9 mouse cellular contexts compared by ENCODE assay signal in the genomic region with DNA sequence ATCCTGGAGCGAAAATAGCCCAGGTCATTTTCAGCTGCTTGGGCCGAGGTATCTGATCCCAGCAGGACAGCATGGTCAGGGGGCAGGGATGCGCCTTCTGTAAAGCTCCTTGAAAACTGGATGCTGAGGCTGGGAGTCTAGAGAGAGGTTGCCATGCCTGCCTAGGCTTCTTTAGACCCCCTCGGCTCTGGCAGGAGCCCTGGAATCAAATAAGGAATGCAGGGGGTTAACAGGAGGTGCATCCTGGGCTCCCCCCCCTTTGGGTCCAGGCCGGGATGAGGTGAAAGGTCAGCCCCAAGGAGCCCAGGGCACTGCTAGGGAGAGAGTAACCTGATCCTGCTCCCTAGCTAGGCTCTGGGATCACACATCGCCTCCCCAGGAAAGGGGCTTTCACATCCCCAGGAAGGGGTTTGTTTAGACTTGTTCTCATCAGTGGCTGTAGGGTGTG. TPM values are rescaled to one million over a fixed set of nuclear protein-coding genes. Genes with fewer than 3 reads are reported as not detected.
A peak's percentile ranks its signal among the peaks of the same experiment; 100 is the strongest.
DNase-seq lines count a peak whose midpoint lies in the region; ATAC-seq and TF ChIP-seq lines count a peak whose summit lies in the region.
"Had no signal": no experiment of that assay in that cellular context is flagged by ENCODE, and none has a peak within 500 bp of the region (broad histone marks: within the 10 kb centered on the region; RNA-seq: fewer than 3 reads in every experiment).

No protein-coding gene starts in this region.

- H3K9ac ChIP-seq in heart, postnatal 0 days (replicated peaks; ENCODE audit: low read depth, low read length) = no peak overlapping the region; the same call in 1 of the 2 replicates
- H3K9ac ChIP-seq in hindbrain, embryonic 11.5 days (ENCODE audit: low read depth, low read length) = no peak overlapping the region
- H3K9ac ChIP-seq in midbrain, postnatal 0 days (replicated peaks; ENCODE audit: low read length, poor library complexity, severe bottlenecking) = 0 out of 2 replicates have a peak overlapping the region, but pooled peaks have one; percentile 13

- H3K27me3 ChIP-seq in heart, postnatal 0 days (ENCODE audit: control insufficient read depth, insufficient read depth, low read length) = no peaks in the 10 kb centered on the region
- peaks cover 8% of the 10 kb centered on the region for H3K27me3 ChIP-seq in hindbrain, embryonic 11.5 days (ENCODE audit: control insufficient read depth, insufficient read depth, low read length)
- H3K27me3 ChIP-seq in midbrain, postnatal 0 days (ENCODE audit: insufficient read depth, low read length) = no peaks in the 10 kb centered on the region

- intact Hi-C loops in heart, postnatal 10 days (cut with DNase I) = no loop called here

- 34% methylated on average over 6 of the region's 6 CpGs for WGBS in heart, postnatal 0 days
- WGBS in hindbrain, embryonic 11.5 days = 11% methylated on average over 6 of the region's 6 CpGs
- 31% methylated on average over 6 of the region's 6 CpGs for WGBS in midbrain, postnatal 0 days

- no peak for ATAC-seq in heart, postnatal 0 days (ENCODE audit: insufficient read depth, low read depth)
- ATAC-seq in hindbrain, embryonic 11.5 days (ENCODE audit: low FRiP score) = no peak
- ATAC-seq in midbrain, postnatal 0 days (ENCODE audit: low FRiP score) = no peak

- no peak for DNase-seq in heart, postnatal 0 days (ENCODE audit: low spot score)
- no peak for DNase-seq in heart, postnatal 10 days
- peak; percentile 69 for DNase-seq in embryo, embryonic 10.5 days (ENCODE audit: low spot score)
- DNase-seq in hindbrain, embryonic 11.5 days (ENCODE audit: low spot score) = no peak
- no peak for DNase-seq in midbrain, postnatal 0 days (ENCODE audit: low spot score)
- DNase-seq in thymus, postnatal 4 days = no peak
- no peak for DNase-seq in adrenal gland, postnatal 36 days
- no peak for DNase-seq in frontal cortex, postnatal 10 days (ENCODE audit: low spot score in 2 of 2)

- TF ChIP-seq EP300 in heart, postnatal 0 days (IDR thresholded peaks at IDR 0.05; ENCODE audit: low read depth) = no peak

- H3K27ac ChIP-seq in heart, postnatal 0 days (ENCODE audit: low read depth) = peak overlapping the region; percentile 83
- peak overlapping the region; percentile 36; the same call in 1 of the 2 replicates for H3K27ac ChIP-seq in hindbrain, embryonic 11.5 days (ENCODE audit: low read depth, low read length)
- peak overlapping the region; percentile 32; the same call in 1 of the 2 replicates for H3K27ac ChIP-seq in midbrain, postnatal 0 days (ENCODE audit: low read depth, low read length)

- 0 out of 2 replicates have a peak overlapping the region, but pooled peaks have one; percentile 7 for H3K4me2 ChIP-seq in heart, postnatal 0 days (ENCODE audit: low read depth, low read length)
- no peak overlapping the region for H3K4me2 ChIP-seq in hindbrain, embryonic 11.5 days (replicated peaks; ENCODE audit: low read depth, low read length)
- no peak overlapping the region for H3K4me2 ChIP-seq in midbrain, postnatal 0 days (ENCODE audit: low read depth, low read length, poor library complexity, severe bottlenecking)

- no peaks in the 10 kb centered on the region for H3K36me3 ChIP-seq in heart, postnatal 0 days (replicated peaks; ENCODE audit: control insufficient read depth, insufficient read depth, low read length)
- H3K36me3 ChIP-seq in hindbrain, embryonic 11.5 days (ENCODE audit: control insufficient read depth, insufficient read depth, low read length) = no peaks in the 10 kb centered on the region
- no peaks in the 10 kb centered on the region for H3K36me3 ChIP-seq in midbrain, postnatal 0 days (ENCODE audit: insufficient read depth, low read length)

- H3K4me1 ChIP-seq in heart, postnatal 0 days (ENCODE audit: control insufficient read depth, insufficient read depth) = peaks cover 94% of the 10 kb centered on the region
- H3K4me1 ChIP-seq in hindbrain, embryonic 11.5 days (replicated peaks; ENCODE audit: control insufficient read depth, insufficient read depth, low read length) = peaks cover 77% of the 10 kb centered on the region
- H3K4me1 ChIP-seq in midbrain, postnatal 0 days (ENCODE audit: insufficient read depth, low read length) = peaks cover 70% of the 10 kb centered on the region

- H3K9me3 ChIP-seq in heart, postnatal 0 days (replicated peaks; ENCODE audit: control insufficient read depth, low read length) = no peaks in the 10 kb centered on the region
- H3K9me3 ChIP-seq in hindbrain, embryonic 11.5 days (ENCODE audit: control insufficient read depth, low read length) = no peaks in the 10 kb centered on the region
- no peaks in the 10 kb centered on the region for H3K9me3 ChIP-seq in midbrain, postnatal 0 days (ENCODE audit: low read length)

- no peak for TF ChIP-seq CTCF in heart, postnatal 0 days (IDR thresholded peaks at IDR 0.05; ENCODE audit: low read depth)
- TF ChIP-seq CTCF in midbrain, postnatal 0 days (IDR thresholded peaks at IDR 0.05) = no peak

- H3K4me3 ChIP-seq in heart, postnatal 0 days (ENCODE audit: low read depth, low read length) = no peak overlapping the region
- H3K4me3 ChIP-seq in hindbrain, embryonic 11.5 days (ENCODE audit: low read depth, low read length) = no peak overlapping the region
- no peak overlapping the region for H3K4me3 ChIP-seq in midbrain, postnatal 0 days (ENCODE audit: low read depth, low read length)
- H3K4me3 ChIP-seq: erythroblast, embryonic 14.5 days had no signal

RNA-seq across cellular contexts. Expression of a gene that starts 33.6 kb away (rescaled TPM):
- total RNA-seq in heart, postnatal 0 days (2014; rRNA removed; ENCODE audit: low replicate concordance) = 40.5 and 57.2 TPM in 2 replicates
- polyA plus RNA-seq in heart, postnatal 0 days (2015; fragmentation: Nextera tagmentation; extraction: Ambion mirVana) = 4.6 and 5.2 TPM in 2 replicates
- total RNA-seq in heart, postnatal 10 days (2021) = 10 to 100 TPM; 54.0 to 63.0 TPM
- polyA plus RNA-seq in hindbrain, embryonic 11.5 days (2014; fragmentation: Nextera tagmentation; extraction: Ambion mirVana) = 6.8 and 9.0 TPM in 2 replicates
- total RNA-seq in midbrain, postnatal 0 days (2014; rRNA removed) = 105 and 115 TPM in 2 replicates
- 9.2 and 11.0 TPM in 2 replicates for polyA plus RNA-seq in midbrain, postnatal 0 days (2015; fragmentation: Nextera tagmentation; extraction: Ambion mirVana)
- 10 to 100 TPM; 63.7 to 74.1 TPM for total RNA-seq in adrenal gland, postnatal 36 days (2021)

Comparison
In these comparisons a context has a peak if more than half of its experiments do, and no peak if none do; other contexts are left out.
1. H3K27ac ChIP-seq: peak in every context shown above with its lines; median percentile 83 in heart, postnatal 0 days; 36 in hindbrain, embryonic 11.5 days; 32 in midbrain, postnatal 0 days.